Mouse (Mus musculus) cerebellum, postnatal 4 days (tissue): ENCODE measurements around the gene Wdr73.
"Not testable (repeated sequence)": the region's sequence is repeated elsewhere in the genome, so short reads cannot be mapped to it uniquely, and the experiment has no call there.

Experiments
- DNase-seq, 2 experiments: peaks; one replicate each; pipeline ENCODE4 v3.0.0; 2022; ENCODE audit warnings: low spot score in 2 of 2, mixed read lengths in 1 of 2

Wdr73 gene

GRCm38 (mm10) chr7:80900944-80901501, at the start of gene Wdr73:
Gene Wdr73, minus strand, starts transcription at chr7:80901269.
- DNase-seq, result peak; percentile 67 to 87

DNA sequence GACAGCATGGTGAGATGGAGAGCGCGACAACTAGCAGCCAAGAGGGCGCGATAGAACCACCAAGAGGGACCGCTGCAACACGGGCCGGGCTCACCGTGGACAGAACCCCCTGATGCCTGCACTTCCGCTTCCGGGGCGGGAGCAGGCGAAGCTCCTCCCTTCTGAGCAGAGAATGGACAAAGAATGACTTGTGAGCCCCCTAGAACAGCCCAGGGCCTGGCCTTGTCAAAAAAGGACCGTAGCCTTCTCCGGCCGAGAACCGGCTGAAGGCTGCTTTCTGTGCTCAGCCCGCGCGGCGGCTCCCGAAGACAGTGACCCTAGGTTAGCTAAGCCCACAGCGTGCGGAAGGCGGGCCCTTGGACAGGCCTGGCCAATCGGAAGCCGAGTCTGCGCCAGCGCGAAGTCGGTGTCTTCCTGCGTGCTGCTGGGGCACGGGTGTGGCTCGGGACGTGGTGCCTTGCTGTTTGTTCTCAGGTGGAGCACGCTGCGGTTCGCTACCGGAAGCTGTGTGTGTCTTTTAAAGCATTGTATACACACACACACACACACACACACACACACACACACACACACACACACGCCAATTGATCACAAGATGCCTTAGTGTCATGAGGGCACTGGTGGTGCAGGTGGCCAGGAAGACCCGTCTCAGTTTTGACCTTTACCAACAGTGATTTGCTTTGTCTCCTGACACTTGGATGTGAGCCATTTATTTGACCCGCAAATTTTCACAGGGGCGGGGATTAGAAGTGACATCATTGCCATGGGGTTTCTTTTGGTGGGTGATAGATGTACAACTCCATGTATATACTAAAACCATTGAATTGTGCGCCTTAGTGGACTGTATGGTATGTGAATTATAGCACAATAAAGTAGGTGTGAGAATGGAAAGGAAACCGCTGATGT, 46.6 kb upstream of the Wdr73 start, which contains the start of gene Sec11a:
Gene Sec11a, minus strand, starts transcription at position 336 of the 906 bp plus-strand sequence.
- peak; percentile 81 to 93 for DNase-seq

GRCm38 (mm10) chr7:80939808-80940207, 38.7 kb upstream of the Wdr73 start:
- DNase-seq, result no peak

DNA sequence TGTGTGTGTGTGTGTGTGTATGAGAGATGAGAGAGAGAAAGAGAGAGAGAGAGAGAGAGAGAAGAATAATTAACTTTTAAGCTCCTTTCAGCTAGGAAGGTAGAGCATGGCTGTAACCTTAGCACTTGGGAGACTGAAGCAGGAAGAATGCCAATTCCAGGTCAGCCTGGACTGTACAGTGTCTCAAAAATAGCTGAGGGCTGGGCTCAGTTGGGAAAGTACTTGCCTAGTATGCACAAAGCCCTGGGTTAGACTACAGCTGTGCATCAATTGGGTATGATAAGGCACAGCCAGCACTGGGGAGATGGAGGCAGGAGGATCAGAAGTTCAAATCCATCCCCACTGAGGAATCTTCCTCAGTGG, 36.2 kb upstream of the Wdr73 start:
- DNase-seq, result not testable (repeated sequence)

GRCm38 (mm10) chr7:80936617-80937303, 35.7 kb upstream of the Wdr73 start:
- not testable (repeated sequence) for DNase-seq

- no peak for DNase-seq
Observed at GRCm38 (mm10) chr7:80935834-80936233, 34.8 kb upstream of the Wdr73 start.

DNA sequence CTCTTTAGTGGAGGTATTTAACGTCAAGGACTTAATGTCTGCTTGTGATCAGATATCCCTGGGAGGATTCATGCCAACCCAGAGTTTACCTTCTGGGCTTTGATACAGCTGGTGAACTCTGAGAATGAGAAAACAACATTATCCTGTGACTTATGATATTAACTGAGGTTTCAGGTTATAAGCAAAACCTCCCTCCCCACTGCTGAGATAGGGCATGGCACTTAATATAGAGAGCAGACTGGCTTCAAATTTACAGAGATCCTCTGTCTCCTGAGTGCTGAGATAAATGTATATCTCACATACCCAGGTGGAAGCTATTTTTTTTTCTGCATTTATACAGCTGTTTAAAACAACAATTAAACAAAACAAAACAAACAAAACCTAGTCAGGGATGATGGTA, 31.7 kb upstream of the Wdr73 start:
- DNase-seq, result no peak

DNA sequence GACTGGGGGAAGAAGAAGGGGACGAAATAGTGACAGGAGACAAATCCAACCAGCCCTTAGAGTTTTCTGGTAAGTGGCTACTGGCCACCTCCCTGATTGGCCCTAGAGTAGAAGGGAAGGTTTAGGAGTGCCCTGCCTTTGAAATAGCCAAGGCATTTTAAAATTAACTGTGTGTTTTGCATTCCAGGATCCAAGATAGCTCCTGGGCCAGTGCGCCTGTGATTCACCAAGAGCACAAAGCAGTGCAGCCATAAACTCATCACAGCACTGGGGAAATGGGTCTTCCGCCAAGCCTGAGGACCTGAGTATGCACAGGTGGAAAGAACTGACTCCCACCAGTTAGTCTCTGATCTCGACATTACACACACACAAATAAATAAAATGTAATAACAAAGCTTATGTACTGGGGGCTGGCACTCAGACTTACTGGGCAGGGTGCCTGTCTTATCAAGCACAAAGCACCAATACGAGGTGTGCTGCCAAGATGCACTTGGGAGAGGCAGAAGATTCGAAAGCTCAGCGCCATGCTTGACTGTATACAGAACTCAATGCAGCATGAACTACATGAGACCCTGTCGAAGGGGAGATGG, 30.6 kb upstream of the Wdr73 start:
- no peak for DNase-seq

GRCm38 (mm10) chr7:80923165-80923564, 22.1 kb upstream of the Wdr73 start:
- DNase-seq, result no peak

GRCm38 (mm10) chr7:80919647-80920008, 18.6 kb upstream of the Wdr73 start:
- no peak for DNase-seq

GRCm38 (mm10) chr7:80918982-80919646, 18.0 kb upstream of the Wdr73 start:
- DNase-seq, result no peak

- no peak for DNase-seq
Observed at GRCm38 (mm10) chr7:80917916-80918465, 16.9 kb upstream of the Wdr73 start.

DNA sequence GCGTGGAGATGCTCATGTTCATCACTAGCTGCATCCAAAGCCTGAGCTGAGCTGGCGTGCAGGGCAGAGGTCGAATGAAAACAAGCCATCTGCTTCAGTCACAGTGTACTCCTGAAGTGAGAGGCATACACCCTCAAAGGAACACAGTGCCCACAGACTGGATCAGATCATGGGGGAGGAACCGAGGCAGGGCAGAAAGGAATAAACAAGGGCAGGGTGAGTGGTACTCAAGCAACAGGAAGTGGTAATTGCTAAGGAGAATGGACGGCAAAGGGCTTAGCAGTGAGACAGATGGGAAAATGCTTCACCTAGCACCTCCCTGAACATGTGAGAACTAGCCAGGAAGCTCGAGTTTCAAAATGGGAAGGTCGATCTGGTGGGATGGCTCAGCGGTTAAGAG, 11.4 kb upstream of the Wdr73 start:
- no peak for DNase-seq

GRCm38 (mm10) chr7:80911053-80911452, 10.0 kb upstream of the Wdr73 start:
- no peak for DNase-seq

- DNase-seq, result peak; percentile 58 to 64
Observed at GRCm38 (mm10) chr7:80904921-80905515, 3.9 kb upstream of the Wdr73 start, which contains the start of gene Nmb. Gene Nmb, minus strand, starts transcription at chr7:80905076.

- DNase-seq, result no peak
Observed at GRCm38 (mm10) chr7:80903625-80904422, 2.8 kb upstream of the Wdr73 start.

GRCm38 (mm10) chr7:80901541-80902274, 639 bp upstream of the Wdr73 start:
- no peak for DNase-seq

GRCm38 (mm10) chr7:80897721-80898120, 3.3 kb downstream of the Wdr73 start:
- DNase-seq, result no peak

DNA sequence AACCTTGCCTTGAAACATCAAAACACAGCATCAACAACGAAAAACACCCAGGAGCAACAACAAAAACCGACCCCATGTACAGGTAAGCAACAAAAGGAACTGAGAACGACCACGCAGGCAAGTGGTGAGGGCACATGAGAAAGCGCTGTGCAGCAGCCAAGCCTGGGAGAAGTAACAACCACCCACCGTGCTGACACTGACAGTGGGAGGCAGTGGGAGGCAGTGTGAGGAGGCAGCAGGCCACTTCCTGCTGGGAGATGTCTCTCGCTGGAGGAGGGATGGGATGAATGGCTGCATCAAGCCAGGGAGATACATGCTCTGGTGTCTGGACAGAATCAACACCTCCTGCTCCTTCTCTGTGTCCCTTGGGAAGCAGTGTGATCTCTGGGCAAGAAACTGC, 3.9 kb downstream of the Wdr73 start:
- no peak for DNase-seq
